Mouse (Mus musculus): ENCODE measurements at regions not wholly inside any gene's neighbourhood (a gene's known extent, or its start where the extent isn't known, plus 50 kb on each side); places are given as distances from the start of the nearest gene placed in this dataset.

- TF ChIP-seq GATA2 (IDR thresholded peaks at IDR 0.05; ENCODE audit: borderline replicate concordance, low read depth, low read length) = no peak
- TF ChIP-seq POLR2AphosphoS5 (IDR thresholded peaks at IDR 0.05; ENCODE audit: insufficient replicate concordance, low read depth, low read length) = no peak
- TF ChIP-seq CTCF (IDR thresholded peaks at IDR 0.05; ENCODE audit: low read depth, low read length) = no peak
- TF ChIP-seq TAL1 (conservative IDR thresholded peaks at IDR 0.05; ENCODE audit: low read depth, low read length) = no peak
- no peak for TF ChIP-seq GATA1 (IDR thresholded peaks at IDR 0.05; ENCODE audit: borderline replicate concordance, low read length)
Observed at GRCm38 (mm10) chr16:12617781-12618180, 491.7 kb upstream of the Ercc4 start.
